ENCODE assay signal across 14 mouse cellular contexts in the genomic region with DNA sequence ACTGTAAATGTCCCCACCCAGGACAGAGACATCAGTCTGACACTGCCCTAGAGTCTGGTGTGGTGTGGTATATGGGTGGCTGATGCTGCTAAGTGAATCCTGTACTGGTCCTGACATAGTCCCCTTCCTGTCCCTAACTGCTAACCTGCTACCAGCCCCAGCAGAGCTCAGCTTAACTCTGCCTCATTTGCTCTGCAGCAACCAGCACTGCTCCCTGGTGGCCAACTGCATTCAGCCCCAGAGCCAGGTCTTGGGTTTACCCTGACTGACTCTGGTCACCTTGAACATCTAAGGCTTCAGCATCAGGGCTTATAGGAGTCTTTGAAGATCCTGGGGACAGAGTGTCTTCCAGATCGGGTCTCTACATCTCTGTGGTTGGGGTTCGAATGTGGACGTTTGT. TPM values are rescaled to one million over a fixed set of nuclear protein-coding genes. Genes with fewer than 3 reads are reported as not detected.
DNase-seq lines count a peak whose midpoint lies in the region; ATAC-seq and TF ChIP-seq lines count a peak whose summit lies in the region.
"Had no signal": no experiment of that assay in that cellular context is flagged by ENCODE, and none has a peak within 500 bp of the region (broad histone marks: within the 10 kb centered on the region; RNA-seq: fewer than 3 reads in every experiment).

No protein-coding gene starts in this region.

- no peak for DNase-seq in layer of hippocampus, adult 2 months (ENCODE audit: low spot score in 2 of 2)
- DNase-seq in layer of hippocampus, postnatal 25 days (ENCODE audit: extremely low spot score in 1 of 2, low spot score in 1 of 2), result no peak
- DNase-seq in splenic B cell, adult 2 months (ENCODE audit: low read depth, low spot score), result peak; percentile 12
- no peak for DNase-seq in urinary bladder, postnatal 14 days (ENCODE audit: low spot score)
- DNase-seq in gastrocnemius, postnatal 4 days (ENCODE audit: low spot score in 2 of 2), result no peak
- DNase-seq: adrenal gland, postnatal 10 days; cerebellum, adult 18-20 months; kidney, adult 9 months had no signal

- no peaks in the 10 kb centered on the region for H3K9me3 ChIP-seq in forebrain, embryonic 13.5 days (replicated peaks)
- H3K9me3 ChIP-seq: heart, embryonic 15.5 days; lung, embryonic 15.5 days had no signal

- 98% methylated on average over 3 of the region's 3 CpGs for WGBS in forebrain, embryonic 13.5 days

- no peak overlapping the region for H3K4me2 ChIP-seq in forebrain, embryonic 13.5 days
- H3K4me2 ChIP-seq: embryonic facial prominence, embryonic 13.5 days; heart, embryonic 15.5 days; lung, embryonic 15.5 days had no signal

- H3K4me3 ChIP-seq in layer of hippocampus, adult 2 months, result no peak overlapping the region
- H3K4me3 ChIP-seq in forebrain, embryonic 13.5 days, result no peak overlapping the region
- H3K4me3 ChIP-seq: embryonic facial prominence, embryonic 13.5 days; heart, embryonic 15.5 days; lung, embryonic 15.5 days had no signal

- no peaks in the 10 kb centered on the region for H3K36me3 ChIP-seq in splenic B cell, adult 2 months (ENCODE audit: control insufficient read depth, insufficient read depth, low read length, poor library complexity, severe bottlenecking)
- H3K36me3 ChIP-seq in forebrain, embryonic 13.5 days (ENCODE audit: poor library complexity, severe bottlenecking), result peaks cover 42% of the 10 kb centered on the region
- H3K36me3 ChIP-seq: embryonic facial prominence, embryonic 13.5 days; lung, embryonic 15.5 days had no signal

- peak; percentile 48 for TF ChIP-seq CTCF in layer of hippocampus, adult 2 months (conservative IDR thresholded peaks at IDR 0.05)

- peaks cover 9% of the 10 kb centered on the region; the same call in 1 of the 2 replicates for H3K4me1 ChIP-seq in forebrain, embryonic 13.5 days
- H3K4me1 ChIP-seq: embryonic facial prominence, embryonic 13.5 days; lung, embryonic 15.5 days had no signal

- no peak overlapping the region for H3K9ac ChIP-seq in forebrain, embryonic 13.5 days
- H3K9ac ChIP-seq: embryonic facial prominence, embryonic 13.5 days; heart, embryonic 15.5 days; lung, embryonic 15.5 days had no signal

- H3K27ac ChIP-seq in layer of hippocampus, adult 2 months, result no peak overlapping the region
- no peak overlapping the region for H3K27ac ChIP-seq in forebrain, embryonic 13.5 days
- H3K27ac ChIP-seq: embryonic facial prominence, embryonic 13.5 days; heart, embryonic 15.5 days; lung, embryonic 15.5 days had no signal

- ATAC-seq in CD4-positive, CD25-positive, alpha-beta regulatory T cell, adult 4 months, result peak; percentile 93
- peak; percentile 89 for ATAC-seq in activated CD4-positive, CD25-positive, alpha-beta regulatory T cell, adult 4 months
- ATAC-seq in forebrain, embryonic 13.5 days, result no peak

- no peaks in the 10 kb centered on the region for H3K27me3 ChIP-seq in splenic B cell, adult 2 months (ENCODE audit: control insufficient read depth, insufficient read depth, low read length, poor library complexity, severe bottlenecking)
- H3K27me3 ChIP-seq in forebrain, embryonic 13.5 days, result no peaks in the 10 kb centered on the region
- H3K27me3 ChIP-seq: embryonic facial prominence, embryonic 13.5 days; heart, embryonic 15.5 days; lung, embryonic 15.5 days had no signal

RNA-seq across cellular contexts. Expression of a gene that starts 50.5 kb away (rescaled TPM):
- total RNA-seq in layer of hippocampus, adult 2 months (2021), result 10 to 100 TPM; 17.7 to 20.2 TPM
- total RNA-seq in layer of hippocampus, postnatal 25 days (2021), result 10 to 100 TPM; 15.4 to 16.3 TPM
- 10 to 100 TPM in 1 of 2 experiments, 1 to 10 TPM in 1; 9.4 to 12.0 TPM for polyA plus RNA-seq in CD4-positive, CD25-positive, alpha-beta regulatory T cell, adult 4 months (2017; shearing (Covaris generic))
- 10 to 100 TPM; 10.5 to 11.5 TPM for polyA plus RNA-seq in activated CD4-positive, CD25-positive, alpha-beta regulatory T cell, adult 4 months (2017; shearing (Covaris generic))
- polyA plus RNA-seq in forebrain, embryonic 13.5 days (2015; fragmentation: Nextera tagmentation; extraction: Ambion mirVana), result 47.2 and 49.2 TPM in 2 replicates
- total RNA-seq in gastrocnemius, postnatal 4 days (2021), result 1 to 10 TPM; 7.4 to 7.6 TPM
